Mouse (Mus musculus): ENCODE measurements around the gene Pgbd5. TPM values are rescaled to one million over a fixed set of nuclear protein-coding genes. Genes with fewer than 3 reads are reported as not detected.

Pgbd5 gene
- polyA plus RNA-seq, 1 experiment from 2014 or later, result 1.7 TPM

GRCm38 (mm10) chr8:124370422-124371183 lies 68.9 kb downstream of the Pgbd5 start:
- ATAC-seq, result no peak
- H3K36me3 ChIP-seq (ENCODE audit: control insufficient read depth, insufficient read depth, low read length), result no peaks in the 10 kb centered on the region
- H3K27me3 ChIP-seq (replicated peaks; ENCODE audit: control insufficient read depth, insufficient read depth, low read length), result no peaks in the 10 kb centered on the region

GRCm38 (mm10) chr8:124368213-124368612 lies 71.2 kb downstream of the Pgbd5 start:
- Histone ChIP-seq H3K36me3 (ENCODE audit: control insufficient read depth, insufficient read depth, low read length) (no peaks in the 10 kb centered on the region), H3K9me3 (ENCODE audit: control insufficient read depth, low read length) (no peaks in the 10 kb centered on the region), H3K4me1 (ENCODE audit: control insufficient read depth, insufficient read depth, low read length) (no peaks in the 10 kb centered on the region), H3K27me3 (replicated peaks; ENCODE audit: control insufficient read depth, insufficient read depth, low read length) (no peaks in the 10 kb centered on the region), H3K9ac (ENCODE audit: low read depth, low read length) (no peak overlapping the region), H3K4me2 (ENCODE audit: low read depth, low read length) (no peak overlapping the region), H3K27ac (ENCODE audit: low read length) (no peak overlapping the region), H3K4me3 (ENCODE audit: low read length) (no peak overlapping the region)
- WGBS, result 19% methylated on average over 8 of the region's 8 CpGs
- ATAC-seq, result 0 out of 2 replicates have a peak, but pooled peaks have one; percentile 38

More at GRCm38 (mm10) chr8:124370422-124371183, 68.9 kb downstream of the Pgbd5 start:
- no peaks in the 10 kb centered on the region for H3K4me1 ChIP-seq (ENCODE audit: control insufficient read depth, insufficient read depth, low read length)
- no peak overlapping the region for H3K4me3 ChIP-seq (ENCODE audit: low read length)
- no peak overlapping the region for H3K9ac ChIP-seq (ENCODE audit: low read depth, low read length)
- no peaks in the 10 kb centered on the region for H3K9me3 ChIP-seq (ENCODE audit: control insufficient read depth, low read length)
- no peak overlapping the region for H3K27ac ChIP-seq (ENCODE audit: low read length)
- H3K4me2 ChIP-seq (ENCODE audit: low read depth, low read length), result no peak overlapping the region
- WGBS, result 76% methylated on average over 17 of the region's 17 CpGs

DNA sequence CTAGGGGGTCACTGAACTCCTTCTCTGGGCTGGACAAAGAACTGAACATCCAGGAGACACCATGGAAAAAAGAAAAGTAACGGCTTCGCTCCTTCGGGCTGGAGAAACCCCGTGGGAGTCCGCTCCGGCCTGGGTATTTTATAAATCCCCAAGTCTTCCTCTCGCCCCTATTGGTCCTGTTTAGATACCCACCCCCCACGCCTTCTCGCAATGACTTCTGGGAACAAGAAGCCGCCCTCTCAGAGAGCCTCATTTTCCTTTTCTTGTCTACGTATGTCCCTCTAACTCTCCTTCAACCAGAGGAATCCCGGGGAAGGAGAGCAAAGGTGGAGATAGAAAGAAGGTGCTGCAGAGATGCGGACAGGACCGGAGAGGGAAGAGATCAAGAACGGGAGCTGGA lies 76.1 kb downstream of the Pgbd5 start:
- H3K4me1 ChIP-seq (ENCODE audit: control insufficient read depth, insufficient read depth, low read length), result no peaks in the 10 kb centered on the region
- no peak overlapping the region for H3K4me2 ChIP-seq (ENCODE audit: low read depth, low read length)
- no peak overlapping the region for H3K9ac ChIP-seq (ENCODE audit: low read depth, low read length)
- ATAC-seq, result no peak
- no peak overlapping the region for H3K27ac ChIP-seq (ENCODE audit: low read length)
- H3K27me3 ChIP-seq (replicated peaks; ENCODE audit: control insufficient read depth, insufficient read depth, low read length), result no peaks in the 10 kb centered on the region
- no peaks in the 10 kb centered on the region for H3K36me3 ChIP-seq (ENCODE audit: control insufficient read depth, insufficient read depth, low read length)
- H3K4me3 ChIP-seq (ENCODE audit: low read length), result no peak overlapping the region
- WGBS, result 90% methylated on average over 15 of the region's 15 CpGs
- no peaks in the 10 kb centered on the region for H3K9me3 ChIP-seq (ENCODE audit: control insufficient read depth, low read length)

DNA sequence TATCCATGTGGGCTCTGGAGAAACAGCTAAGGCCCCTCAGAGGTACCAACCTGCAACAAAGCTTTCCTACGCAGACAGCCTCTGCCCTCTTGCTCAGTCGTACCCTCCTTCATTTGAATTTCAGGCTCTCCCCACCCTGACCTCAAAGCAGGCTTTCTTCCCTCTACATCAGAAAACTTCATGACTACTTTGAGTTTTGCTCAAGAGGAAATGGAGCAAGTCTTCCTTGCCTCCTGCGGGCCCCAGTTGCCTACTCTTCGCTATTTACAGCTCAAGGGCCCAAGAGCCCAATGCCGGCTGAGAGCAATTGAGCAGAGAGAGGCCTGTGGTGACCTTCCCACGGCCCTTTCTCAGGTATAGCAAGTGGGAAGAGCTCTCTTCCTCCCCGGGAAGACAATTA lies 76.9 kb downstream of the Pgbd5 start:
- H3K27me3 ChIP-seq (replicated peaks; ENCODE audit: control insufficient read depth, insufficient read depth, low read length), result no peaks in the 10 kb centered on the region
- H3K4me1 ChIP-seq (ENCODE audit: control insufficient read depth, insufficient read depth, low read length), result no peaks in the 10 kb centered on the region
- ATAC-seq, result no peak
- H3K9me3 ChIP-seq (ENCODE audit: control insufficient read depth, low read length), result no peaks in the 10 kb centered on the region
- H3K4me3 ChIP-seq (ENCODE audit: low read length), result no peak overlapping the region
- 80% methylated on average over 7 of the region's 7 CpGs for WGBS
- no peak overlapping the region for H3K4me2 ChIP-seq (ENCODE audit: low read depth, low read length)
- no peaks in the 10 kb centered on the region for H3K36me3 ChIP-seq (ENCODE audit: control insufficient read depth, insufficient read depth, low read length)
- H3K9ac ChIP-seq (ENCODE audit: low read depth, low read length), result no peak overlapping the region
- no peak overlapping the region for H3K27ac ChIP-seq (ENCODE audit: low read length)

GRCm38 (mm10) chr8:124361773-124362427 lies 77.6 kb downstream of the Pgbd5 start:
- H3K4me3 ChIP-seq (ENCODE audit: low read length), result no peak overlapping the region
- H3K27me3 ChIP-seq (replicated peaks; ENCODE audit: control insufficient read depth, insufficient read depth, low read length), result no peaks in the 10 kb centered on the region
- H3K27ac ChIP-seq (ENCODE audit: low read length), result no peak overlapping the region
- H3K4me1 ChIP-seq (ENCODE audit: control insufficient read depth, insufficient read depth, low read length), result no peaks in the 10 kb centered on the region
- H3K9ac ChIP-seq (ENCODE audit: low read depth, low read length), result no peak overlapping the region
- WGBS, result 72% methylated on average over 11 of the region's 11 CpGs
- no peaks in the 10 kb centered on the region for H3K36me3 ChIP-seq (ENCODE audit: control insufficient read depth, insufficient read depth, low read length)
- ATAC-seq, result no peak
- no peak overlapping the region for H3K4me2 ChIP-seq (ENCODE audit: low read depth, low read length)
- no peaks in the 10 kb centered on the region for H3K9me3 ChIP-seq (ENCODE audit: control insufficient read depth, low read length)

DNA sequence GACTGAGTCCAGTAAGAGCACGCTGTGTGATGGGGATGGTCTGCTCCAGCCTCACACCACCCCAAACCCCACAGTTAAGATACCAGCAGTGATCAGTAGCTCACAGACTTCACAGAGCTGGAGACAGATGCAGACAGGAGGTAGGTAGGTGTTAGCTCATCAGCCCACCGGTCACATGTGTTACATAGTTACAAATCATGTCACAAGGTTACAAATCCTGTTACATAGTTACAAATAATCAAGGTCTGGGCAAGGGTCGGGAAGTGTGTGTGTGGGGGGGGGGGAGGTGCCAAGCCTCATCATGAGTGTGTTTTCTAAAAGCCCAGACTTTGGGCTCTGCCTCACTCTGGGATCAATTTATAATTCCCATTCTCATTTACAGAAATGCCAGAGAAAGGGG lies 78.5 kb downstream of the Pgbd5 start:
- H3K9me3 ChIP-seq (ENCODE audit: control insufficient read depth, low read length), result no peaks in the 10 kb centered on the region
- no peaks in the 10 kb centered on the region for H3K36me3 ChIP-seq (ENCODE audit: control insufficient read depth, insufficient read depth, low read length)
- WGBS, result 67% methylated on average over 3 of the region's 3 CpGs
- no peak overlapping the region for H3K4me3 ChIP-seq (ENCODE audit: low read length)
- no peak overlapping the region for H3K27ac ChIP-seq (ENCODE audit: low read length)
- no peaks in the 10 kb centered on the region for H3K27me3 ChIP-seq (replicated peaks; ENCODE audit: control insufficient read depth, insufficient read depth, low read length)
- H3K4me2 ChIP-seq (ENCODE audit: low read depth, low read length), result no peak overlapping the region
- H3K4me1 ChIP-seq (ENCODE audit: control insufficient read depth, insufficient read depth, low read length), result no peaks in the 10 kb centered on the region
- ATAC-seq, result no peak
- no peak overlapping the region for H3K9ac ChIP-seq (ENCODE audit: low read depth, low read length)

DNA sequence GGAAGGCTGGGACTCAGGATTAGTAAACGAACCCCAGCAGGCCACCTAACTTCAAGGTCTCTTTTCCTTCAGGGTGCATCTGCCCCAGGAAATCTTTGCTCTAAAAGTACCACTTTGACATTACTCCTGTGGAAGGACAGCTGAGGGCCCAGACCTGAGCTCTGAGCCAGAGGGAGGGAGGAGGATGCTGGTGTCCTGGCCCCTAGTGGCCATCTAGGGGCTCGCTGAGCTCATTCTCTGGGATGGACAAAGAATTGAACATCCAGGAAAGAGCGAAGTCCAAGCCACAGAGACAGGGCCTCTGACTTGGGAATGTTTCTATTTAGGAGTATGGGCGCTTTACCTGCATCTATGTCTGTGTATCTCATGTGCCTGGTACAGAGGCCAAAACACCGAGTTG lies 87.8 kb downstream of the Pgbd5 start:
- ATAC-seq, result no peak
- no peak overlapping the region for H3K9ac ChIP-seq (ENCODE audit: low read depth, low read length)
- no peaks in the 10 kb centered on the region for H3K4me1 ChIP-seq (ENCODE audit: control insufficient read depth, insufficient read depth, low read length)
- no peaks in the 10 kb centered on the region for H3K27me3 ChIP-seq (replicated peaks; ENCODE audit: control insufficient read depth, insufficient read depth, low read length)
- H3K36me3 ChIP-seq (ENCODE audit: control insufficient read depth, insufficient read depth, low read length), result no peaks in the 10 kb centered on the region
- H3K9me3 ChIP-seq (ENCODE audit: control insufficient read depth, low read length), result no peaks in the 10 kb centered on the region
- 62% methylated on average over 5 of the region's 5 CpGs for WGBS
- H3K27ac ChIP-seq (ENCODE audit: low read length), result no peak overlapping the region
- no peak overlapping the region for H3K4me3 ChIP-seq (ENCODE audit: low read length)
- no peak overlapping the region for H3K4me2 ChIP-seq (ENCODE audit: low read depth, low read length)

- ATAC-seq, result peak; percentile 39; the same call in 1 of the 2 replicates
- Histone ChIP-seq H3K4me3 (ENCODE audit: low read length) (no peak overlapping the region), H3K27ac (ENCODE audit: low read length) (no peak overlapping the region), H3K36me3 (ENCODE audit: control insufficient read depth, insufficient read depth, low read length) (no peaks in the 10 kb centered on the region), H3K4me2 (ENCODE audit: low read depth, low read length) (no peak overlapping the region), H3K4me1 (ENCODE audit: control insufficient read depth, insufficient read depth, low read length) (peaks cover 3% of the 10 kb centered on the region), H3K9me3 (ENCODE audit: control insufficient read depth, low read length) (no peaks in the 10 kb centered on the region), H3K27me3 (replicated peaks; ENCODE audit: control insufficient read depth, insufficient read depth, low read length) (no peaks in the 10 kb centered on the region), H3K9ac (ENCODE audit: low read depth, low read length) (no peak overlapping the region)
- WGBS, result 39% methylated on average over 7 of the region's 7 CpGs
Measured at GRCm38 (mm10) chr8:124349663-124350062, 89.8 kb downstream of the Pgbd5 start.

DNA sequence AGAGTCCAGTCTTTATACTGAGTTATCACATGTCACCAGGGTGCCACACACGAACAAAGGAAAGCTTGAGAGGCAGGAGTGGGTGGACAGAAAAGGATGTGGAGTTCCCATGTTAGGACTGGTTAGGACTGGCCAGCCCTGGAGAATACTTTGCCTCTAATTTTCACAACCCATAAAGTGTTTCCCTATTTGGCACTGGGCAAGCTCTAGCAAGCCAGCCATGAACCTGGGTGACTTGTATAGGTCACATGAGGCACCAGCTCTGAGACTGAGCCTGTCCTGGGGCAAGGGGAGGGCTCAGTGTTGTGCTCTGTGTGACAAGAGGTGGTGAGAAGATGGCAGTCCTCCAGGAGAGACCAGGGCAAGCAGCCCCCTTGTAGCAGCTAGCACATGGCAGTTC lies 91.4 kb downstream of the Pgbd5 start:
- Histone ChIP-seq H3K9ac (ENCODE audit: low read depth, low read length) (no peak overlapping the region), H3K36me3 (ENCODE audit: control insufficient read depth, insufficient read depth, low read length) (no peaks in the 10 kb centered on the region; the same call in 1 of the 2 replicates), H3K27me3 (replicated peaks; ENCODE audit: control insufficient read depth, insufficient read depth, low read length) (no peaks in the 10 kb centered on the region), H3K9me3 (ENCODE audit: control insufficient read depth, low read length) (no peaks in the 10 kb centered on the region), H3K4me1 (ENCODE audit: control insufficient read depth, insufficient read depth, low read length) (peaks cover 8% of the 10 kb centered on the region), H3K4me2 (ENCODE audit: low read depth, low read length) (no peak overlapping the region), H3K27ac (ENCODE audit: low read length) (no peak overlapping the region), H3K4me3 (ENCODE audit: low read length) (no peak overlapping the region)
- WGBS, result 61% methylated on average over 1 of the region's 1 CpGs
- no peak for ATAC-seq

Measured in intestine, embryonic 16.5 days (tissue).